Mouse (Mus musculus) frontal cortex, adult (tissue): ENCODE results near the gene Srpr.

Experiments used
- ATAC-seq: cut with Nextera tagmentation; 2 replicates; pipeline ENCODE4 v1.9.2; 2017; ENCODE audit warnings: mild to moderate bottlenecking, moderate library complexity, mixed read lengths; ENCODE audit not compliant: low TSS enrichment

The Srpr gene

GRCm38 (mm10) chr9:35257365-35257764 lies 57.4 kb downstream of the Srpr start:
- ATAC-seq, result no peak

GRCm38 (mm10) chr9:35262418-35262817 lies 62.4 kb downstream of the Srpr start:
- no peak for ATAC-seq

- no peak for ATAC-seq
Measured at GRCm38 (mm10) chr9:35263431-35263830, 63.5 kb downstream of the Srpr start.

DNA sequence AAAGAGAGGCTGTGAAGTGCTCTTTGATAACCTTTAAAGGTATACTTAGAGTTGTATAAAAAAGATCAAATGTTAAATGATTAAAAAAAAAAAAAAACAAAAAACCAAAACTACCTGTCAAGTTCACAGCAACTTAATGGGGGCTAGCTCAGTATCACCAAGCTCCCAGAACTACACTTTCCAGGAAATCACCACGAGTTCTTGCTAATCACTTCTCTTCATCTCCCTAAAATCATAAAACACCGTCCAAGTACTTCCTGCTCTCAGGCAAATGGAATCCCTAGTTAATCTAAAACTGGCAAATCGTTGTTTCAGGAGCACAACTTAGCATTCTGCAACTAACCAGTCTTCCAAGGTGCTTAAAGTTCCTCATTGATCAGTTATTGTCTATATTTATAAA lies 64.5 kb downstream of the Srpr start:
- no peak for ATAC-seq

DNA sequence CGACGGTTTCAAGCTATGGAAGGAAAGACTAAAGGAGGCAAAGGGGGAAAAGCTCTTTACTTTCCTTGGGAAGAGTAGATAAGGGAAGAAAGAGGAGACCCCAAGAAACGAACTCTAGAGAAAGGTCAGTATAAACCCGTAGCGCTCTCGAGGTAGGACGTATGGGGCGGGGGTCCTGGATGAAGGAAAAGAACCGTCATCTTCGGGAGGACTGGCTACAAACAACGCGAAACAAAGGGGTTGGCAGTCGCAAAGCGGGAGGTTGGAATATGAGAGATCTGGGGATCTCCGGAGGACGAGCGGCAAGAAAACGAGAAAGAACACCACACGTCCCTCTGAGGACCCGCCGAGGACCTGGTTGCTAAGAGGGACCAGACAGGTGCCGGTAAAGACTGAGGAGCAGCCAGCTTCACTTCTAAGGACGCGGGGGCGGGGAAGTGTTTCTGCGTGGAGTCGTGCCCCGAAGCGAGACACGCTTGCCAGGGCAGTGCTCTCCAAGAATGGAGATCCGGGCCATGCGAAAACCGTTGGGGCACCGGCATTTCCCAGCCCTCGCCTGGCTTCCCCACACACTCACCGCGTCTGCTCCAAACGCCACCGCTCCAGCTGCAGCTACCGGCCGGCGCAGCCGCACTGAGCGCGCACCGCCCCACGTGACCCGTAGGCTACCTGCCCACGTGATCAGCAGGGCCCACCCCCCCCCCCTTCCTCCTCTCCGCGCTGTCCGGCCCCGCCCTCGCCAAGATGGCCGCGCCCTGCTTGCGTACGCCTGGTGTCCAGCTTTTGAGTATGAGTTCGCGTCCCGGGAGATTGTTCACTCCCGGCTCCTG lies 67.4 kb downstream of the Srpr start, which contains the start of the genes Fam118b and Rpusd4:
Fam118b (minus strand) TSS at position 660 of the 830 bp plus-strand sequence.
Rpusd4 (plus strand) TSS at position 720 of the 830 bp plus-strand sequence.
- peak; percentile 88 for ATAC-seq

GRCm38 (mm10) chr9:35267976-35268715 lies 68.2 kb downstream of the Srpr start:
- ATAC-seq, result peak; percentile 24

DNA sequence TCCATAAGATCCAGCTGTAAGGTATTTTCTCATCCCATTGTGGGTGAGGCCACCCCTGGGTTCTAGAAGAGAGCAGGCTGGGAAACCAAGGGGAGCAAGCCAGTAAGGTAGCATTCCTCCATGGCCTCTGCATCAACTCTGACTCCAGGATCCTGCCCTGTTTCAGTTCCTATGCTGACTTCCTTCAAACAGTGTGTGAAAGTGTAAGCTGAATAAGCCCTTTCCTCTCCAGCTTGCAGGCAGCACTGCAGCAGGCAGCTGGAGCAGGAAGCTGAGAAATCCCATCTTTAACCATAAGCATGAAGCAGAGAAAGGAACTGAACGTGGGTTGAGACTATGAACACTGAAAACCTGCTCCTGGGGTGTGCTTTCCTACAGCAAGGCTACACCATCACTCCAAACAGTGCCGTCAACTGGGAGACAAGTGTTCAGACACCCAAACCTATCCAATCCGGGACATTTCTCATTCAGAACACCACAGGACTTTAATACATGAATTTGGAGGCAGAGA lies 77.9 kb downstream of the Srpr start:
- peak; percentile 95 for ATAC-seq

DNA sequence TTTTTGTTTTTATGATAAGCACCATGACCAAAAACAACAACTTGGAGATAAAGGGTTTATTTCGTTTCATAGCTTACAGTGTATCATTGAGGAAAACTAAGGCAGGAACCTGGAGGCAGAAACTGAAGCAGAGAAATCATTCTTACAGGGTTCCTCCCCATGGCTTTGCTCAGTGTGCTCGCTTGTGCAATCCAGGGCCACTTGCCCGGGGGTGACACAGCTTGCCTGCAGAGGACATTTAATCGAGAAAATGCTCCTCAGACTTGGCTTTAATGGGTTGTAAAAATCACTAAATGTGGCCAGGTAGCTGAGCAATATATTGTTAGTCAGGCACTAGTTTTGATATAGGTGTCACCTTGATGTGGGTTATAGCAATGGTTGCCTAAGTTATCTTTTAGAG lies 78.5 kb downstream of the Srpr start:
- no peak for ATAC-seq

DNA sequence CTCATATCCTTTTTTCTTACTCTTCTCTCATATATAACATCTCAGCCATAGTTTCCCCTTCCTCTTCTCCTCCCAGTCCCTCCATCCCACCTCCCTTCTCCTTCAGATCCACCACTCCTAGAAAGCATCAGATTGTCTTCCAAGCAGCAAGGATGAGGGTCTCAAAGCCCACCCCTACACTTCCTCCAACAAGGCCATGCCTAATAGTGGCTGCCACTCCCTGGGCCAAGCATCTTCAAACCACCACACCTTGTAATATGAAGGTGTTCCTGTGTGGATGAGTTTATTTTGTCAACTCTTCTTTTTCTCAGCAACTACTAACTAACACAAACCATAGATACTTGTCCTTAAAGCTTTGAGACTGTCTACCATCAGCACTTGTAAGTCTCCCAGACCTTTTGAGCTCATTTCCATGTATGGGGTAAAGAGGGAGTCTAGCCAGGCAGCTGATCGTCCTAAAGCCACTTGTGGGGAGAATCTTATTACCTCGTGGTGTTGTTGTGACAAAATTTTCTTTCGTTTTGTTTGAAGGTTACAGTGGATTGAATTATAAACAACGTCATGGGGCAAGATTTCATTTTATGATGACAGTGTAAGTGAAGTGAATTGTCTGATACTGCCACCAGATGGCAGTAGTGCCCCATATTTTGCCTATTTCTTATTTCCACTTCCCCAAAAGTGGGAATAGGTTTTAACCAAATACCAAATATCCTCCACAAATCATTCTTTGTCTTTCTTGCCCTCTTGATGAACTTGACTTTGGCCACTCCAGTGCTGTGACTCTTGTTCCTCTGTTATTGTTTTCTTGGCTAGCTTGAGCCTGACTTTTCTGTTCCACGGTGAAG lies 82.3 kb downstream of the Srpr start:
- ATAC-seq, result peak; percentile 67

DNA sequence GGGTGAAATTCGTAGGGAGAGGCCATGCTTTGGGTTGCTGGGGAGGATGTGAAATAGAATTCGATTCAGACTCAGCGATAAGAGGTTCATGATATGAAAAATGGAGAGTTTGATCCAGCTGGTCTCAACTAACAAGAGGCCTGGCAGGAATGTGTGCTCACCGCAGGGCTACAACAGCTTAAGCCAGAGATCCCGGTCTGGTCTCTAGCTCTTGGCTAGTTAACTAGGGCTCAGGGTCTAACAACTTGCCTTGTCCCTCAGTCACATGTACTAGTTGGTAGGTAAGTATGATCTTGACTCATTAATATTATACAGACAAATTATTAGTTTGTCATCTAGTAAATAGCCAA lies 82.9 kb downstream of the Srpr start:
- ATAC-seq, result no peak

DNA sequence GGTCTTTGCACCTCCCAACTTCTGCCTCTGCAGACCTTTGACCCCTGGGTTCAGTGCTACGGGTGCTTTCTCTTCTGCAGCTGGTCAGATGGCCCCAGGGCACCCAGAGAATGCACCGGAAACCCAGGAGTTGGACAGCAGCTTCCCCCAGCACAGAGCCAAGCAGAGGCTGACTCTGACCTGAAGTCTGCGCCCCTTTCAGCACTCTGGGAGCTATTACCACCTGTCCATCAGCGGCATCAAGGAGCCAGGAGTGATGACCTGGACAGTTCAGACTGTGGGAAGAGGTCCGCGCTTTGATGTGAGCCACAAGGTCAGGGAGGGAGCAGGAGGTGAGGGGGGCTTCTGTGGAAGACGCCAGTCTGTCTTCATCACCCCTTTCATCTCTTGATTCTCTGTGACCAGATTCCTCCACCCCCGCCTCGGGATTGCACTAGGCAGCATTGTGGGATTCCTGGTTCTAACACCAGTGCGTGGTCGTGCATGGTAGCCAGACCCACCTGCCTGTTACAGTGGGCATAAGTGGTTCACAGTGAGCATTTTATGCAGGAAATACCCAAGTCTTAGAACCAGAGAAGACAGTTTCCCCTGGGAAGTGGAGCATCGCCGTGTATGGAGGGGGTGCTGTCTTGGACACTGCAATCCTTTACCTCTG lies 83.6 kb downstream of the Srpr start:
- no peak for ATAC-seq

- ATAC-seq, result no peak
Measured at GRCm38 (mm10) chr9:35284351-35284750, 84.4 kb downstream of the Srpr start.

DNA sequence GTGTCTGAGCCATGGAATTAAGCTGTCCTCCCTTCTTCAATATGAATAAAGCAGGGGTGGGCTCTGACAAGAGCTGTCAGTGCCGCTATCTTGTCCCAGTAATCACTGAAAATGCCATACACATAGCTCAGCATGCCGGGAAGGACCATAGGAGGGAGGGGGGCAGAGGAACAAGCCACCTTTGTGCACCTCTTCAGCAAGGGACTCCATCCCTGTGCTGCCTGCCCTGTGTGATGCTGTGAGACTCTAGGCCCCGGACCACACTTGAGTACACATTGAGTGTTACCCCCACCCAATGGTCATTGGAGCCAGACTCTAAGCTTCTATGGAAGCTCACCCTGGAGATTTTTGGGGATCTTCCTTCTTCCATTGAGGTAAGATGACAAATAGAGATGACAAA lies 86.4 kb downstream of the Srpr start:
- ATAC-seq, result no peak

- no peak for ATAC-seq
Measured at GRCm38 (mm10) chr9:35289992-35290391, 90.0 kb downstream of the Srpr start.

DNA sequence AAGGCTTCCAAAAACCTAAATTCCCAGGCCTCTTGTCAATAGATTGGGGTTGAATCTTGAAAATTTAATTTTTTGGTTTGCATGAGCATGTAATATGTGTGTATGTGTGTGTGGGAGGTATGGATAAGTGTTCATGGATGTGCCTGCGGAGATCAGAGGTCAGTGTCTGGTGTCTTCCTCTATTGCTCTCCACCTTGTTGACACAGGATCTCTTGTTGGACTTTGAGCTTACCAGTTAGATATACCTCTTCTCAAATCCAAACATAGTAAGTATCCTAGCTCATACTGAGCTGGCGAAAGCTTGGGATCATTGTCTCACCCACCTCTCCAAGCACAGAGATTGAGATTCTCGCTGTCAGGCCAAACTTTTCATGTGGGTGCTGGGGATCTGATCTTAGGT lies 90.4 kb downstream of the Srpr start:
- no peak for ATAC-seq

GRCm38 (mm10) chr9:35290916-35291315 lies 90.9 kb downstream of the Srpr start:
- no peak for ATAC-seq

GRCm38 (mm10) chr9:35293465-35293864 lies 93.5 kb downstream of the Srpr start:
- peak; percentile 62; the same call in 1 of the 2 replicates for ATAC-seq
